Mouse (Mus musculus): ENCODE results near the gene Stra6. TPM values are rescaled to one million over a fixed set of nuclear protein-coding genes. Genes with fewer than 3 reads are reported as not detected.
A peak's percentile ranks its signal among the peaks of the same experiment; 100 is the strongest.

Stra6 gene
- 1 to 10 TPM; 9.0 TPM for total RNA-seq (2021)
- long read RNA-seq, partial matches to known transcripts, result 9 of 14 reads
- long read RNA-seq, other reads (novel, unspliced or antisense), result 4 of 14 reads

- DNase-seq (ENCODE audit: low spot score in 2 of 2), result peak; percentile 54 to 60
These were observed at the start of gene Stra6 for GRCm38 (mm10) chr9:58063531-58063930. TSS of gene Stra6 (plus strand) at chr9:58063788.

- no peak for DNase-seq (ENCODE audit: low spot score in 2 of 2)
These were observed 49.0 kb upstream of the Stra6 start for GRCm38 (mm10) chr9:58014393-58015160.

- DNase-seq (ENCODE audit: low spot score in 2 of 2), result no peak
These were observed 47.7 kb upstream of the Stra6 start for GRCm38 (mm10) chr9:58015856-58016255.

GRCm38 (mm10) chr9:58016962-58017361 is 46.6 kb upstream of the Stra6 start:
- no peak for DNase-seq (ENCODE audit: low spot score in 2 of 2)

GRCm38 (mm10) chr9:58018385-58018784 is 45.2 kb upstream of the Stra6 start:
- DNase-seq (ENCODE audit: low spot score in 2 of 2), result no peak

GRCm38 (mm10) chr9:58025995-58026394 is 37.6 kb upstream of the Stra6 start:
- DNase-seq (ENCODE audit: low spot score in 2 of 2), result no peak

GRCm38 (mm10) chr9:58027426-58028180 is 36.0 kb upstream of the Stra6 start:
- no peak for DNase-seq (ENCODE audit: low spot score in 2 of 2)

GRCm38 (mm10) chr9:58028841-58029240 is 34.7 kb upstream of the Stra6 start:
- no peak for DNase-seq (ENCODE audit: low spot score in 2 of 2)

- no peak for DNase-seq (ENCODE audit: low spot score in 2 of 2)
These were observed 34.0 kb upstream of the Stra6 start for GRCm38 (mm10) chr9:58029635-58030034.

GRCm38 (mm10) chr9:58031895-58032294 is 31.7 kb upstream of the Stra6 start:
- no peak for DNase-seq (ENCODE audit: low spot score in 2 of 2)

- DNase-seq (ENCODE audit: low spot score in 2 of 2), result peak; percentile 56 to 67
These were observed 28.1 kb upstream of the Stra6 start for GRCm38 (mm10) chr9:58035519-58035918.

GRCm38 (mm10) chr9:58035951-58036698 is 27.5 kb upstream of the Stra6 start:
- DNase-seq (ENCODE audit: low spot score in 2 of 2), result no peak

- no peak for DNase-seq (ENCODE audit: low spot score in 2 of 2)
These were observed 26.6 kb upstream of the Stra6 start for GRCm38 (mm10) chr9:58036961-58037360.

GRCm38 (mm10) chr9:58038500-58039168 is 25.0 kb upstream of the Stra6 start:
- DNase-seq (ENCODE audit: low spot score in 2 of 2), result peak; percentile 80 to 86

- DNase-seq (ENCODE audit: low spot score in 2 of 2), result no peak
These were observed 22.6 kb upstream of the Stra6 start for GRCm38 (mm10) chr9:58040977-58041376.

- DNase-seq (ENCODE audit: low spot score in 2 of 2), result no peak
These were observed 21.2 kb upstream of the Stra6 start for GRCm38 (mm10) chr9:58042391-58042790.

- DNase-seq (ENCODE audit: low spot score in 2 of 2), result no peak
These were observed 20.0 kb upstream of the Stra6 start for GRCm38 (mm10) chr9:58043496-58044017.

- DNase-seq (ENCODE audit: low spot score in 2 of 2), result no peak
These were observed 18.8 kb upstream of the Stra6 start for GRCm38 (mm10) chr9:58044828-58045227.

- no peak for DNase-seq (ENCODE audit: low spot score in 2 of 2)
These were observed 17.9 kb upstream of the Stra6 start for GRCm38 (mm10) chr9:58045646-58046045.

- no peak for DNase-seq (ENCODE audit: low spot score in 2 of 2)
These were observed 16.5 kb upstream of the Stra6 start for GRCm38 (mm10) chr9:58047061-58047460.

- DNase-seq (ENCODE audit: low spot score in 2 of 2), result no peak
These were observed 15.0 kb upstream of the Stra6 start for GRCm38 (mm10) chr9:58048621-58049020.

Data from layer of hippocampus, postnatal 10 days (tissue).